Mouse (Mus musculus) liver, embryonic 11.5 days (tissue): ENCODE data around the gene Pgghg. TPM values are rescaled to one million over a fixed set of nuclear protein-coding genes. Genes with fewer than 3 reads are reported as not detected.

Experiments used
- ATAC-seq: fragments of 200-750 bp; cut with Nextera tagmentation; replicated peaks from 2 replicates; pipeline ENCODE4 v1.8.0; 2017; ENCODE audit warnings: moderate number of reproducible peaks, mild to moderate bottlenecking, moderate TSS enrichment, moderate library complexity; ENCODE audit not compliant: low FRiP score
- DNase-seq: peaks from one replicate; pipeline ENCODE4 v3.0.0-alpha.2; 2017; ENCODE audit warnings: low spot score
- H3K27ac ChIP-seq: fragments of 300-500 bp; sonication (generic); 2 replicates; pipeline ENCODE4 v1.5.1; 2014; ENCODE audit warnings: mild to moderate bottlenecking, low read depth, low read length, control low read depth
- H3K27me3 ChIP-seq: fragments of 300-500 bp; sonication (generic); replicated peaks from 2 replicates; pipeline ENCODE4 v1.6.1; 2014; ENCODE audit warnings: low read length, mixed read lengths; ENCODE audit not compliant: control insufficient read depth, insufficient read depth
- H3K36me3 ChIP-seq: fragments of 300-500 bp; sonication (generic); 2 replicates; pipeline ENCODE4 v1.6.1; 2014; ENCODE audit warnings: mild to moderate bottlenecking, low read length, moderate library complexity, mixed read lengths; ENCODE audit not compliant: control insufficient read depth, insufficient read depth
- H3K4me1 ChIP-seq: fragments of 300-500 bp; sonication (generic); replicated peaks from 2 replicates; pipeline ENCODE4 v1.6.1; 2014; ENCODE audit warnings: low read length, mixed read lengths; ENCODE audit not compliant: control insufficient read depth, insufficient read depth
- H3K4me2 ChIP-seq: fragments of 300-500 bp; sonication (generic); 2 replicates; pipeline ENCODE4 v1.6.1; 2014; ENCODE audit warnings: mild to moderate bottlenecking, control low read depth, moderate library complexity
- H3K4me3 ChIP-seq: fragments of 300-500 bp; sonication (generic); 2 replicates; pipeline ENCODE4 v1.5.1; 2014; ENCODE audit warnings: low read depth, low read length, control low read depth
- H3K9ac ChIP-seq: fragments of 300-500 bp; sonication (generic); 2 replicates; pipeline ENCODE4 v1.6.1; 2014; ENCODE audit warnings: low read depth, low read length, control low read depth
- H3K9me3 ChIP-seq: fragments of 300-500 bp; sonication (generic); 2 replicates; pipeline ENCODE4 v1.6.1; 2016; ENCODE audit warnings: low read length, inconsistent platforms, mixed read lengths; ENCODE audit not compliant: control insufficient read depth
- WGBS: fragments of 180-500 bp; shearing (Covaris S2); extraction: QIAGEN DNeasy Blood & Tissue Kit; methylation state at CpG from one replicate; pipeline ENCODE4 v1.1.7; 2014; 5-methylcytosine and 5-hydroxymethylcytosine counted together
- polyA plus RNA-seq: library from polyadenylated mRNA; unstranded; fragments of >200 nt; fragmentation: Nextera tagmentation; extraction: Ambion mirVana; gene quantifications from 2 replicates; pipeline ENCODE4 v1.2.1, GENCODE M21; 2014

Gene Pgghg
- polyA plus RNA-seq, 1 experiment from 2014 or later: 13.1 TPM

DNA sequence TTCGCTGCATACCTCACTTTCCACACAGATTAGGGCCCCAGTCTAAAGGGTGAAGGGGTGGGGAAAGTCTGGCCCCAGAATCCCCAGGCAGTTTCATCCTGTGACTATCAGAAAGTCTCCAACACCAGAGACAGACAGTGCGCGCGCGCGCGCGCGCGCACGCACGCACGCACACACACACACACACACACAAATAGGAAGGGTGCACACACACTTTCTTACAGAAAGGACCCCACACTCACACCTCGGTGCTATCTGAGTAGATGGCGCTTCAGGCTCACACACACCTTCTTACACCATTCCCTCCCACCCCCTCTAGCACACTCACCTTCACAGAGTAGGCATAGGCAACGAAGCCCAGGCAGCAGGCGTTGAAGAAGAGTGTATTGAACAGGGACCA is 14.2 kb downstream of the Pgghg start:
- WGBS: 2% methylated on average over 17 of the region's 17 CpGs
- Histone ChIP-seq H3K9me3 (no peaks in the 10 kb centered on the region), H3K4me2 (peak overlapping the region; percentile 70), H3K4me1 (peaks cover 12% of the 10 kb centered on the region), H3K27me3 (no peaks in the 10 kb centered on the region), H3K4me3 (peak overlapping the region; percentile 58), H3K9ac (peak overlapping the region; percentile 61), H3K36me3 (no peaks in the 10 kb centered on the region), H3K27ac (peak overlapping the region; percentile 63; the same call in 1 of the 2 replicates)
- ATAC-seq: peak; percentile 43
- DNase-seq: peak; percentile 50

DNA sequence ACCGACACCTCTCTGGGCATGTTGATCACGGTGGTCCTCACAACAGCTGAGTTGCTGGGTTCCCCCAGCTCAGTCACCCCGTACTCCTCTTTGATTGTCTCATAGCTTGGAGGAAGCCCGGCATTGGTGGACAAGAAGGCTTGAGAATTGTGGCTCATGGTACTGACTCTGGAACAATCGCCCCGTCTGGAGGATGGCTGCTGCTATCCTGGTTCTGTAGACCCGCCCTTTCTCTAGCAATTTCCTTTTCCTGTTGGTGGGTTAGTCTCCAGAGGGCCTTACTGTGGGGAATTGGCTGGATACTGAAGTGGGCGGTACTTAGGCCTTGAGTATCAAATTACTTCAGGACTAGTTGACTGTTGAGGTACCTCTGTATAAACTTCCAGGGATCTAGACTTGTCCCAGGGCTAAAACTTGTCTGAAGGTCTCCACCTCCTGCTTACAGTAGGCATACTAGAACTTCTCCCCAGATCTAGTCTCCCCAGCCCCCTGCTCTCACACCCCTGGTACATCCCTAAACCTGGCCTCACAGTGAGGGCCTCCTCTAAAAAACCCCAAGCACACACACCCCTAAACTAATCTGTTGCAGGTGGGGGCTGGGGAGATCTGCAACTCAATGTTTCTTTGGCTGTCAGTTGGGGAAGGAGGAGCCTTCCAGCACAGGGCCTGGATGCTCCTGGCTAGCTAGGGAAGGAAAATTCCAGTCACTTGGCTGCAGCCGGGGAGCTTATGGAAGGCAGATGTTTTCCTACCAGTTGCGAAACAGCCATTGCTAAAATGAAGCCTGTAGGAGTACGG is 14.8 kb downstream of the Pgghg start, which contains the start of the genes Gm45717 and Ifitm2:
Gene Gm45717, minus strand, starts transcription at position 180 of the 798 bp plus-strand sequence.
Gene Ifitm2, minus strand, starts transcription at position 230 of the 798 bp plus-strand sequence.
- Histone ChIP-seq H3K4me2 (peak within 1 kb of the TSS; percentile 70), H3K36me3 (no peaks in the 10 kb centered on the region), H3K9ac (peak within 1 kb of the TSS; percentile 61), H3K27me3 (no peaks in the 10 kb centered on the region), H3K4me3 (peak within 1 kb of the TSS; percentile 58), H3K27ac (peak within 1 kb of the TSS; percentile 63), H3K9me3 (no peaks in the 10 kb centered on the region), H3K4me1 (peaks cover 12% of the 10 kb centered on the region)
- peak; percentile 65 for ATAC-seq
- 14% methylated on average over 11 of the region's 11 CpGs for WGBS
- peak; percentile 56 for DNase-seq

DNA sequence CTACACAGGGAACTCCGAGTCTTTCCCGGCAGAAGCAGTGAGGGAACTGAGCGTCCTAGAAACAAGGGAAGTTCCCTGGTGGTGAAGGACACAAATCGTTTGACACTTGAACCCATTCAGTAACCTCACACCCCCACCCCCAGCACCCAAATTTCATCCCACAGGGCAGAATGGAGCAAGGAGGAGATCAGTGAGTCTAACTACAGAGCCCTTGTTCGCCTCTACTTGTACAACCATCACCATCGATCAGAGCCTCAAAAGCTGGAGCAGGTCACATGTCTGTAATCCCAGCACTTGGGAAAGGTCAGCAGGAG is 15.3 kb downstream of the Pgghg start:
- peak overlapping the region; percentile 70; the same call in 1 of the 2 replicates for H3K4me2 ChIP-seq

DNA sequence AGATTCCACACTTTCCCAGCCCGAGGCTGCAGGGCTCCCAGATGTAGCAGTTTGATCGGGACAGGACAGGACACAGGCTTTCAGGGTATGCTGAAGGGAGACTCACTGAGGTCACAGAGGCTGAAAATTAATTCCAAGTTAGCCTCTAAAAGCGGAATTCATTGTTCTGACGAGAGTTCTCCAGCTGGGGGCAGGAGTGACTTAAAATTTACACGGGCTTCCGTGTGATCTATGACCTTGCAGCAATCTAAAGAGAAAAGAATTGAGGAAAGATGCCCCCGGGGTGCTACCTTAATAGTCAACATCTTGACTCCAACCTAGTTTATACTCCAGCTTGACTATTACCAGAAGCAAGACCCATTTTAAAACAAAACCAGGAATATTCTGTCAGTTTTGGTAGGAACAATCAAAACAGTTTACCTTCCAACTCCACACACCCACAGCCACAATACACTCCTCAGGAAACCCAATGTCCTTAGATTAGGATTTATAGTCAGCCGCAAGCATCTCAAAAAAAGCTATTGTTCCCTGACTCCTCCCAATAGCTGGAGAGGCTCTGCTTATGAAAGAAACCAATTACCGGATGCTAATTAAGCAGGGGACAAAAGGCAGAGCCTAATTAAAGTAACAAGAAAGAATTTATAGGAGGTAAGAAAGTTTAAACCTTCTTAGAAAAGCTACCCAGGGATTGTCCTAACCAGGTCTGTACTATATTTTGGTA is 18.1 kb downstream of the Pgghg start:
- Histone ChIP-seq H3K27me3 (no peaks in the 10 kb centered on the region), H3K9me3 (no peaks in the 10 kb centered on the region), H3K4me3 (no peak overlapping the region), H3K9ac (no peak overlapping the region), H3K4me1 (peaks cover 5% of the 10 kb centered on the region), H3K27ac (no peak overlapping the region), H3K4me2 (no peak overlapping the region), H3K36me3 (no peaks in the 10 kb centered on the region)
- DNase-seq (peak; percentile 32), ATAC-seq (no peak)
- WGBS: 12% methylated on average over 9 of the region's 9 CpGs

More for the DNA sequence above, 15.3 kb downstream of the Pgghg start:
- H3K9ac ChIP-seq: no peak overlapping the region
- H3K4me1 ChIP-seq: peaks cover 12% of the 10 kb centered on the region
- no peak overlapping the region for H3K4me3 ChIP-seq
- ATAC-seq (no peak), DNase-seq (no peak)
- peak overlapping the region; percentile 63 for H3K27ac ChIP-seq
- H3K9me3 ChIP-seq: no peaks in the 10 kb centered on the region
- H3K27me3 ChIP-seq: no peaks in the 10 kb centered on the region
- WGBS: 47% methylated on average over 6 of the region's 6 CpGs
- no peaks in the 10 kb centered on the region for H3K36me3 ChIP-seq

DNA sequence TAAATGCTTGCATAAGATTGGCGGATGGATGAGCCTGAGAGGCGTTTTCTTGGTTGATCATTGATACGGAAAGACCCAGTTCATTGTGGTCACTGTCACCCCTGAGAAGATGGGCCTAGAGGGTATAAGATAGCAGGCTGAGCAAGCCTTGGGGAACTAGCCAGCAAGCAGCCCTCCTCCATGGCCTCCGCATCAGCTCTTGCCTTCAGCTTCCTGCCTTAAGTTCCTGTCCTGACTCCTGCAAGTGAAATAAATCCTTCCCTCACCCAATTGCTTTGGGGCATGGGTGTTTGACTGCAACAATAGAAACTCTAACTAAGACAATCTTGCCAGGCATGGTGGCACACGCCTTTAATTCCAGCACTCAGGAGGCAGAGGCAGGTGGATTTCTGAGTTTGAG is 18.8 kb downstream of the Pgghg start:
- DNase-seq: no peak
- Histone ChIP-seq H3K4me1 (peaks cover 5% of the 10 kb centered on the region), H3K4me3 (no peak overlapping the region), H3K9ac (no peak overlapping the region), H3K27ac (no peak overlapping the region), H3K27me3 (no peaks in the 10 kb centered on the region), H3K36me3 (no peaks in the 10 kb centered on the region), H3K9me3 (no peaks in the 10 kb centered on the region), H3K4me2 (no peak overlapping the region)
- ATAC-seq: no peak
- WGBS: 49% methylated on average over 5 of the region's 5 CpGs

DNA sequence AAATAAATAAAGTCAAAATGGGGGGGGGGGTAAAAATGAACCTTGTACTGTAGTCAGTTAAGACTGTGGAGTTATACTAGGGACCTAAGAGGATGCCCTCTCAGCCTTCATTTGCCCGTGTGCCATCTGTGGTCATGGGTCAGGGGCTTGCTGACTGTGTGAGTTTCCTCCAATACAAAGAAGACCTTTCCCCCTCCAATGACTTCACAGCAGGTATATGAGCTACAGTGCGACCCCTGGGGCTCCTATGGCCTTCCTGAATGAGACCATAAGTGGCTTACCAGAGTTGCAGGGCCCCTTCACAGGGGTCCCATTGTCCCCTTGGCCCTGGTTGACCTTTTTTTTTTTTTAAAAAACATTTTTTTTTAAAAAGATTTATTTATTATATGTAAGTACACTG is 20.2 kb downstream of the Pgghg start:
- ATAC-seq (no peak), DNase-seq (no peak)
- H3K9ac ChIP-seq: no peak overlapping the region
- no peaks in the 10 kb centered on the region for H3K36me3 ChIP-seq
- H3K4me3 ChIP-seq: no peak overlapping the region
- H3K4me2 ChIP-seq: no peak overlapping the region
- no peaks in the 10 kb centered on the region for H3K4me1 ChIP-seq
- no peak overlapping the region for H3K27ac ChIP-seq
- WGBS: 83% methylated on average over 2 of the region's 2 CpGs
- no peaks in the 10 kb centered on the region for H3K9me3 ChIP-seq
- no peaks in the 10 kb centered on the region for H3K27me3 ChIP-seq

DNA sequence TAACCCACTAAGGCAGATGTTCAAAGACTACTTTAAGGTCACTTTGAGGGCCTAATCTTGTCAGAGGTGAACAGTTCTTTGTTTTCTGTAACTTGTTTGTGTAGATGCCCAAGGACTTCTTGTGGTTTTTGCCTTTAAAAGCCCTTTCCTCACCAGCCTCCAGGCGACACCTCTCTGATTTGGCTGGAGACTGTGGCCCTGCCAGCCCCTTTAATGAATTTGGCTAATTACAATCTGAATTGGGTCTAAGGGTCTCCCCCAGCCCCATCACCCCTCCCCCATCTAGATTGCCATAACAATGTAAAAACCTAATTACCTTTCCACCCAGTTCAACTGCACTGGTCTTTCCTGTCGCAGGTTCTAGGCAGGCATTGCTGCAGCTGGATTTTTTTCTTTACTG is 21.5 kb downstream of the Pgghg start:
- Histone ChIP-seq H3K4me2 (no peak overlapping the region), H3K27ac (no peak overlapping the region), H3K36me3 (no peaks in the 10 kb centered on the region), H3K27me3 (no peaks in the 10 kb centered on the region), H3K4me3 (no peak overlapping the region), H3K9ac (no peak overlapping the region), H3K4me1 (no peaks in the 10 kb centered on the region; the same call in 1 of the 2 replicates), H3K9me3 (no peaks in the 10 kb centered on the region)
- ATAC-seq (no peak), DNase-seq (no peak)
- WGBS: 77% methylated on average over 2 of the region's 2 CpGs

DNA sequence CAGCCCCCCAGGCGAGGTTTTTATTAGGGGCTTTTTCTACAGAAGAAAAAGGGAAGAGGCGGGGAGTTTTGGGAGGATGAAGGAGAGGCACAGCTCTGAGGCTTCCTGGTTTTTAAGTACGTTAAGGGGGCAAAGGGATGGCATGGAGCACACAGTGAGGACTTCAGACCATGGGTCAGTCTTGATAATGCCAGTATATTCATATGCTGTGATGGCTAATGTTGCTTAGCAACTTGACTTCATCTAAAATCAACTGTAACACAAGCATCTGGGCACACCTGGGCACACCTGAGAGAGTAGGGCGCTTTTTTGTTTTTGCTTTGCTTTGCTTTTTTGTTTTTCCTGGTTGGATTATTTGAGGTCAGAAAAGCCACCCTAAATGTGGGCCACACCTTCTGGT is 25.7 kb downstream of the Pgghg start, which contains the start of gene Ifitm1:
Gene Ifitm1, plus strand, starts transcription at position 301 of the 400 bp plus-strand sequence.
- Histone ChIP-seq H3K9ac (no peak within 1 kb of the TSS), H3K9me3 (no peaks in the 10 kb centered on the region), H3K36me3 (no peaks in the 10 kb centered on the region), H3K27ac (no peak within 1 kb of the TSS), H3K27me3 (no peaks in the 10 kb centered on the region), H3K4me1 (peaks cover 11% of the 10 kb centered on the region), H3K4me3 (no peak within 1 kb of the TSS), H3K4me2 (no peak within 1 kb of the TSS)
- DNase-seq: no peak
- 81% methylated on average over 4 of the region's 4 CpGs for WGBS
- no peak for ATAC-seq
